Mouse (Mus musculus) liver, postnatal 0 days (tissue): ENCODE results near the gene Fktn.
"Not testable (repeated sequence)": the region's sequence is repeated elsewhere in the genome, so short reads cannot be mapped to it uniquely, and the experiment has no call there.

Experiments
- CTCF ChIP-seq: sonication (generic); IDR thresholded peaks from 2 replicates; pipeline ENCODE4 v1.5.1; 2016; ENCODE audit warnings: antibody characterized with exemption, low read depth
- EP300 ChIP-seq: IDR thresholded peaks from 2 replicates; pipeline ENCODE4 v1.6.1; 2016; ENCODE audit warnings: antibody characterized with exemption, low read depth, mild to moderate bottlenecking

- TF ChIP-seq CTCF, EP300: not testable (repeated sequence)
Observed at GRCm38 (mm10) chr4:53803674-53804073, 89.9 kb downstream of the Fktn start.
